Mouse (Mus musculus) spleen, adult 2 months (tissue): ENCODE measurements at regions not wholly inside any gene's neighbourhood (a gene's known extent, or its start where the extent isn't known, plus 50 kb on each side); places are given as distances from the start of the nearest gene placed in this dataset.
A peak's percentile ranks its signal among the peaks of the same experiment; 100 is the strongest.

Experiments used
- DNase-seq, 2 experiments: peaks; one replicate each; pipeline versions ENCODE4 v3.0.0 to v3.0.0-alpha.2; 2012 to 2021; ENCODE audit warnings: low spot score in 2 of 2, low read depth in 1 of 2
- H3K27ac ChIP-seq: fragments of 200-500 bp; 2 replicates; pipeline ENCODE4 v1.5.1; 2012; ENCODE audit warnings: low read length, inconsistent platforms; ENCODE audit not compliant: insufficient read depth
- H3K27me3 ChIP-seq: fragments of 200-500 bp; 2 replicates; pipeline ENCODE4 v1.6.1; 2012; ENCODE audit warnings: mild to moderate bottlenecking, moderate library complexity, low read length, inconsistent platforms; ENCODE audit not compliant: control insufficient read depth, insufficient read depth
- H3K36me3 ChIP-seq: fragments of 200-500 bp; 2 replicates; pipeline ENCODE4 v1.6.1; 2012; ENCODE audit warnings: mild to moderate bottlenecking, low read length, inconsistent platforms; ENCODE audit not compliant: control insufficient read depth, insufficient read depth
- H3K4me1 ChIP-seq: fragments of 200-500 bp; 2 replicates; pipeline ENCODE4 v1.6.1; 2011; ENCODE audit warnings: inconsistent platforms; ENCODE audit not compliant: control insufficient read depth, insufficient read depth, insufficient read length
- H3K4me3 ChIP-seq: fragments of 200-500 bp; 2 replicates; pipeline ENCODE4 v1.5.1; 2011; ENCODE audit warnings: mild to moderate bottlenecking, inconsistent platforms; ENCODE audit not compliant: insufficient read depth, insufficient read length; ENCODE audit errors: extremely low read depth
- CTCF ChIP-seq: fragments of 200-500 bp; IDR thresholded peaks from 2 replicates; pipeline ENCODE4 v1.5.1; 2011; ENCODE audit warnings: mild to moderate bottlenecking, inconsistent platforms; ENCODE audit not compliant: insufficient read depth, insufficient read length, insufficient replicate concordance; ENCODE audit errors: extremely low read depth
- POLR2A ChIP-seq: fragments of 200-500 bp; IDR thresholded peaks from 2 replicates; pipeline ENCODE4 v1.6.1; 2011; ENCODE audit warnings: low read depth, low read length, inconsistent platforms
- WGBS: fragments of 180-500 bp; shearing (Covaris S2); methylation state at CpG from one replicate; pipeline ENCODE4 v1.1.7; 2018; 5-methylcytosine and 5-hydroxymethylcytosine counted together

DNA sequence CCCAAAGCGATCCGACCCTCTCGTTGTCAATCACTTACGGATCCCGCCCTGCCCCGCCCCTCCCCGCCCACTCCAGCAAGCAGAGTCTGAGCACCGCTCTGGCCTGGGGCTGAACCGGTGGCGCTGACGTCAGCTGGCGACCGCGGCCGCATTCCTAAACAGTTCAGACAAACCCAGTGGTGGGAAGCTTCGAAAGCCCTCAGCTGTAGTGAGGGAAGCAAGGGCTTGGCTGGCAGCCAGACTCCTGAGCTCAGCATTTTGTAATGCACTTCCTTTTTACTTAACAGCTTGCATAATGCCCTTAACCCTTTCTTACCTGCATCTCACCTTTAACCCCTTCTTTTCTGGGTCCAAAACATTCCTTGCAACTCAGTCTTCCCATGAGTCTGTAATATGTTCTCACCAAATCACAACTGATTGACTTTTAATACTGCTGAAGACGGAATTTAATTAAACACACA is 213.0 kb upstream of the Smim15 start:
- H3K27ac ChIP-seq = no peak overlapping the region
- DNase-seq = peak; percentile 73 to 77
- TF ChIP-seq POLR2A (no peak), CTCF (no peak)
- H3K4me3 ChIP-seq = peak overlapping the region; percentile 26; the same call in 1 of the 2 replicates
- H3K4me1 ChIP-seq = peaks cover 10% of the 10 kb centered on the region; the same call in 1 of the 2 replicates
- H3K36me3 ChIP-seq = no peaks in the 10 kb centered on the region
- WGBS = 3% methylated on average over 17 of the region's 17 CpGs
- no peaks in the 10 kb centered on the region for H3K27me3 ChIP-seq

GRCm38 (mm10) chr13:107830281-107830680 is 214.0 kb upstream of the Smim15 start:
- Histone ChIP-seq H3K4me1 (peaks cover 10% of the 10 kb centered on the region; the same call in 1 of the 2 replicates), H3K4me3 (no peak overlapping the region), H3K27me3 (no peaks in the 10 kb centered on the region), H3K36me3 (no peaks in the 10 kb centered on the region), H3K27ac (no peak overlapping the region)
- DNase-seq = no peak
- WGBS = 29% methylated on average over 2 of the region's 2 CpGs
- TF ChIP-seq CTCF = no peak
- no peak for TF ChIP-seq POLR2A

GRCm38 (mm10) chr13:107829861-107830260 is 214.4 kb upstream of the Smim15 start:
- Histone ChIP-seq H3K36me3 (no peaks in the 10 kb centered on the region), H3K4me3 (no peak overlapping the region), H3K4me1 (peaks cover 12% of the 10 kb centered on the region; the same call in 1 of the 2 replicates), H3K27ac (no peak overlapping the region), H3K27me3 (no peaks in the 10 kb centered on the region)
- no peak for TF ChIP-seq CTCF
- no peak for TF ChIP-seq POLR2A
- no peak for DNase-seq
- 91% methylated on average over 4 of the region's 4 CpGs for WGBS

DNA sequence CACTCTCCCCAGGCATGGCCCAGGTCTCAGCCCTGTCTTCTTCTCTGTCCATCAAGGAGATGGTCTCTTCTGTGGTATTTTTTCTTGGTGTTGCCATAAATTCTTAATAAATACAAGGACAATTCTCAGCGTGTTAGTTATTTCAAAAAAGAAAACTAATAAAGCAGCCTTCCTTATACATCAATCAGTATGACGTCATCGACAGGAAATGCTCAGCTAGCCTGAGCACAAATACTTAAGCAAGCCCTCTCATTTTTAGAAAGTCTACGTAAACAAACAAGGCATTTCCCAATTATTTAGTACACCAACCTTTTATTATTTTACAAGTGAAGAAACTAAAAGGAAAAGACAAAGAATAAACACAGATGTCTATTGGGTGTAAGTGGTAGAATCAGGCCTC is 218.6 kb upstream of the Smim15 start:
- Histone ChIP-seq H3K36me3 (no peaks in the 10 kb centered on the region), H3K27ac (no peak overlapping the region), H3K27me3 (no peaks in the 10 kb centered on the region), H3K4me3 (no peak overlapping the region), H3K4me1 (peaks cover 7% of the 10 kb centered on the region; the same call in 1 of the 2 replicates)
- TF ChIP-seq POLR2A (no peak), CTCF (no peak)
- 73% methylated on average over 4 of the region's 4 CpGs for WGBS
- no peak for DNase-seq

DNA sequence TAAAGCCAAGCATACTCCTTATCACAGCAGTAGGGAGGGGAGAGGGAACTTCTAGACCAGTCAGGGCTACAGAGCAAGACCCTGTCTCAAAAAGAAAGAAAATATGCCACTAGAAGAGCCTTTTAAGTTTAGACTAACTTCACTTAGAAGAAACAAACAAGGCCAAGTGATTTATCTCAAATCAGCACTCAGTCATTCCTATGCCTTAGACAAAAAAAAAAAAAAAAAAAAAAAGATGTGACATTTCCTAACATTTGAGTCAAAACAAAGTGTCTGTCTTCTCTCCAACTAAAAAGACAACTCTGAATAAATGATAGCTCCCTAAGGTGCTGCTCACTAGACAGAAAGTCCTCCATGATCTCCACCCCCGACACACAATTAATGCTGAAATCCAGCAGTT is 220.9 kb upstream of the Smim15 start:
- no peak for TF ChIP-seq POLR2A
- WGBS = 90% methylated on average over 1 of the region's 1 CpGs
- H3K27me3 ChIP-seq = no peaks in the 10 kb centered on the region
- no peak overlapping the region for H3K4me3 ChIP-seq
- H3K4me1 ChIP-seq = peaks cover 6% of the 10 kb centered on the region; the same call in 1 of the 2 replicates
- H3K36me3 ChIP-seq = no peaks in the 10 kb centered on the region
- no peak for DNase-seq
- no peak overlapping the region for H3K27ac ChIP-seq

GRCm38 (mm10) chr13:107822198-107822597 is 222.0 kb upstream of the Smim15 start:
- no peaks in the 10 kb centered on the region for H3K36me3 ChIP-seq
- H3K4me3 ChIP-seq = no peak overlapping the region
- H3K27me3 ChIP-seq = no peaks in the 10 kb centered on the region
- H3K4me1 ChIP-seq = peaks cover 6% of the 10 kb centered on the region; the same call in 1 of the 2 replicates
- DNase-seq = no peak
- H3K27ac ChIP-seq = no peak overlapping the region
- no peak for TF ChIP-seq POLR2A
- TF ChIP-seq CTCF = no peak
- WGBS = 92% methylated on average over 2 of the region's 2 CpGs

DNA sequence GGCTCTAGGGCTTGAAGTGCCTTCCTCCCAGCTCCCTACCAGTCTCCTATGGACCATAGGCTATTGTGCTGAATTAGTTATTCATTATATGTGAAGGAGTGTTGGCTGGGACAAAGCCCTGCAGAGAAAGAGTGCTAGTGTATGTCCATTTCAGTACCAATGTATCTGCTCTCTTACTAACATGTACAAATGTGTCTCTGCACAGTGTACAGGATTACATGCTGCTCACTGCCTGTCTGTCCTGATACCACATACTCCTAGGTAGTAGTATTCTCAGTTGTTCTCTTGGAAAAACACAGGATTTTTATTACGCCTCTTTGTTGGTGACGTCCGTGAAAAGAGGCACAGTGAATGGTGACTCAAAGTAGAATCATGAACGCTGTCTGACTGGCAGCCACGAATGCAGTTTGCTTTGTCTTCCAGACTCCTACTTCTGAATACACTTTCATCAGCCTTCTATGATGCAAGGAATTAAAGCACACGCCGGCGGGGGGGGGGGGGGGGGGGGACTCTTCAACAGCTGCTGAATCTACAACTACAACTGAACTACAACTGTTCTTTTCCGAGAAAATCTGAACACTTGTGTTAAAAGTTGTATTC is 230.6 kb upstream of the Smim15 start:
- no peaks in the 10 kb centered on the region for H3K27me3 ChIP-seq
- no peak overlapping the region for H3K4me3 ChIP-seq
- H3K27ac ChIP-seq = no peak overlapping the region
- DNase-seq = no peak
- peaks cover 13% of the 10 kb centered on the region for H3K4me1 ChIP-seq
- no peak for TF ChIP-seq POLR2A
- TF ChIP-seq CTCF = no peak
- H3K36me3 ChIP-seq = no peaks in the 10 kb centered on the region
- 78% methylated on average over 9 of the region's 9 CpGs for WGBS
